Mouse (Mus musculus) kidney, embryonic 15.5 days (tissue): ENCODE data around the gene Acsm4. TPM values are rescaled to one million over a fixed set of nuclear protein-coding genes. Genes with fewer than 3 reads are reported as not detected.

ENCODE experiments used
- polyA plus RNA-seq: library from polyadenylated mRNA; unstranded; fragments of >200 nt; fragmentation: Nextera tagmentation; extraction: Ambion mirVana; gene quantifications from 2 replicates; pipeline ENCODE4 v1.2.1, GENCODE M21; 2015

The Acsm4 gene
- polyA plus RNA-seq, 1 experiment from 2014 or later, result not detected

Other genes starting within 250 kb of the Acsm4 start
- 0.14 TPM in 1 of 2 replicates, not detected in the other for gene Gp2, start 230.7 kb upstream of the Acsm4 start, polyA plus RNA-seq
- 3.5 and 4.6 TPM in 2 replicates for gene Umod, start 210.7 kb upstream of the Acsm4 start, polyA plus RNA-seq
- gene Acsm5, start 170.6 kb upstream of the Acsm4 start, polyA plus RNA-seq, result 0.64 and 1.0 TPM in 2 replicates
- gene Pdilt, start 166.5 kb upstream of the Acsm4 start, polyA plus RNA-seq, result 0.06 and 0.10 TPM in 2 replicates
- gene Acsm2, start 135.7 kb upstream of the Acsm4 start, polyA plus RNA-seq, result 26.0 and 29.4 TPM in 2 replicates
- gene Acsm1, start 83.0 kb upstream of the Acsm4 start, polyA plus RNA-seq, result 2.1 and 2.6 TPM in 2 replicates
- gene Thumpd1, start 30.8 kb downstream of the Acsm4 start, polyA plus RNA-seq, result 77.0 and 80.1 TPM in 2 replicates
- gene Acsm3, start 70.9 kb downstream of the Acsm4 start, polyA plus RNA-seq, result 0.61 and 1.3 TPM in 2 replicates
- 21.1 and 29.9 TPM in 2 replicates for gene Rexo5, start 104.0 kb downstream of the Acsm4 start, polyA plus RNA-seq
- gene Eri2, start 104.0 kb downstream of the Acsm4 start, polyA plus RNA-seq, result 24.8 and 26.1 TPM in 2 replicates
- gene Lyrm1, start 205.8 kb downstream of the Acsm4 start, polyA plus RNA-seq, result 6.9 and 8.1 TPM in 2 replicates
- gene Dcun1d3, start 206.3 kb downstream of the Acsm4 start, polyA plus RNA-seq, result 9.9 and 10.5 TPM in 2 replicates